Mouse (Mus musculus): ENCODE results near the gene Ankrd55.

- no peak for TF ChIP-seq CTCF (IDR thresholded peaks at IDR 0.05; ENCODE audit: extremely low read depth, insufficient read depth, insufficient read length, insufficient replicate concordance)
- no peak for TF ChIP-seq POLR2A (IDR thresholded peaks at IDR 0.05; ENCODE audit: low read depth, low read length)
Observed at GRCm38 (mm10) chr13:112375766-112376165, 87.5 kb downstream of the Ankrd55 start.

Measured in spleen, adult 2 months (tissue).